Mouse (Mus musculus): ENCODE measurements around the gene Lhx2.

The Lhx2 gene

DNA sequence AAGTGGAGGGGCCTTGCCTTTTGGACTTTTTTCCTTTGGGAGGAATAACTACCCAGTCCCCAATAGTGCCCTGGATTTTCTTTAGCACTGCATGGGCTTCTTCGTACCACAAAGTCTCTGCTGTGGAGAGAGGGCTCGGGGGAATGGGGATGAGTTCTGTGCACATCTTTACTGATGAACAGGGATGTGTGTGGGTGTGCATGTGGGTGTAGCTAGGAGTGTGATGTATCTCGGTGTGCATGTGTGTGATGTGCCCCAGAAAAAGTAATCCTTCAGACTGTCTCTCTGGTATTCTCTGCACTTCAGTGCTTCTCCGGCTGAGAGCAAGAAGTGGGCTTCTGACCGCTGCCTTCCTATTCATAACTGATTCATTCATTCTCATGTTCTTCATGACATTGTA is 28.8 kb downstream of the Lhx2 start:
- no peak for DNase-seq

DNA sequence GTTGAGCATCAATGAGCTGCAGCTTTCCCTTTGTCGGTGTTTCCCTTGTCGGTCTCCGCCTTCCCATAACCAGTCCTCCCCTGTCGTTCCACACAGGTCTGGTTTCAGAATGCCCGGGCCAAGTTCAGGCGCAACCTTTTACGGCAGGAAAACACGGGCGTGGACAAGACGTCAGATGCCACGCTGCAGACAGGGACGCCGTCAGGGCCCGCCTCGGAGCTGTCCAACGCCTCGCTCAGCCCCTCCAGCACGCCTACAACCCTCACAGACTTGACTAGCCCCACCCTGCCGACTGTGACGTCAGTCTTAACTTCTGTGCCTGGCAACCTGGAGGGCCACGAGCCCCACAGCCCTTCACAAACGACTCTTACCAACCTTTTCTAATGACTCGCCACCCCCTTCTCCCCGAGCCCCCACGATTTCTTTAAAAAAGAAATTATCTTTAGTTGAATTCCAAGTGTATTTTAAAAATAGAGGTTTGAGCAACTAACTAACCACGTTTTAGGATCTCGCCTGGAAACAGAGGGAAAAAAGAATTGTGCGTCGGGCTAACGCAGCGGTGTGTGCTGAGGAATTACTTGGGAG is 29.8 kb downstream of the Lhx2 start:
- no peak for DNase-seq

DNA sequence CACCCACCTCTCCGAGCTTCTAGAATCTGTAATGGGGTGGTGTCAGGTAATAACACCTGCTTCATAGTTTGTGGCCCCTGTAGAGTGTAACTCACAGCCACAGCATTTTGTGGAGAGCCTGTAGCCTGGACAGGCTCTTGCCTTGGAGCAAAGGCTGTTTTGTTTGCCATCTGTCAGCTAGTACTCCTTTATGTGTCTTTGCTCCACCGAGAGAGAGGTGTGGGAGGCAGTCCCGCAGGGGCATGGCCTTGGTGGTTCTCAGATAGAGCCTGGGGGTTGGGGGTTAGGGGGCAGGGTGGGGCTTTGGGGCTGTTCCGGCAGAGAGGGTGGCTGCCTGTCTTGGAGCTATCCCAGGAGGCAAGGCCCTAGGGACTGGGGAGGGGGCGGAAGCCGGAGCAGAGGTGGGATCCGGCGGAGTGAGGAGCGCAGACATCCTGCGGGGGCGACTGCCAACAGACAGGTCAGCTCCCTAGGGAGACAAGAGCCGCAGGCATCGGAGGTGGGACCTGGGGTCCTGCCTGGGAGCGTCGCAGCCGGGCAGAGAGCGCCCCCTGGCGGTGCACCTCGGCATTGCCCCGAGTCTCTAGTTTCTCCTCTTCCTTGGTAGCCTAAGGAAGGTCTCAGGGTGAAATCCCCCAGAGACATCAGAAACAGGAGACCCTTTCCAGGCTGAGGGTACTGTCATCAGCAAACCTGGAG is 36.7 kb downstream of the Lhx2 start:
- no peak for DNase-seq

DNA sequence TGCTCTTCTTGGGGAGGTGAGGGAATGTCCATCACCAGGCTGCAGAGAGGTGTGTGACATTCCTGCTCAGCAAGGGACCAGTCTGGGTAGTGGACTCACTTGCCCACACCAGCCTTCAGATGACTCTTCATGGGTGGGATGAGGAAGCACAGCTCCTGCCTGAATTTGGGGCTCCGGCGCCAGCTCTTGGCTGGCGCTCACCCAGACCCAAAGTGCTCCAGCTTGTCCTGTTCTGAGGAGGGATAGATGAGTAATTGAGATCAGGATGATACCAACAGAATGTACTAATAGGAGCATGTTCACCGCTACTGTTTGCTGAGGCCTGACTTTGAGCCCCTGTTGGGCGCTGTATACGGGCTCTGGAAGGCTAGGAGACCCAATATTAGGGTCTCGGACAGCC is 38.2 kb downstream of the Lhx2 start:
- no peak for DNase-seq

DNA sequence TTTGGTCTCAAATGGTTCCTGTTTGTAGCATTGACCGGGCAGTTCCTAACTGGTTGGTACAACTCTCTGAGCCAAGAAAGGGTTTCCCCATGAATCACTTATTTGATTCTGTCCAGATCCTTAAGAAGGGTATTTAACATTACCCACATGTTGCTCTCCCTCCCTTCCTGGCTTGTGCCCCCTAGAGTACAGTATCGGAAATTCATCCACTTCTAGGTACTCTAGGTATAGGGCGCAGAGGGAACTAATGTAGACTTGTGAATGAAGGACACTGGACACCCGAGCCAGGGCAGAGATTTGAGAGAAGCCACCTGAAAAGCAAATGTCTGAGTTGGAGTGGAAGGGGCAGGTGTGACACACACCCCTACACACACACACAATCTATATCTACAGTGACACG is 39.3 kb downstream of the Lhx2 start:
- no peak for DNase-seq

DNA sequence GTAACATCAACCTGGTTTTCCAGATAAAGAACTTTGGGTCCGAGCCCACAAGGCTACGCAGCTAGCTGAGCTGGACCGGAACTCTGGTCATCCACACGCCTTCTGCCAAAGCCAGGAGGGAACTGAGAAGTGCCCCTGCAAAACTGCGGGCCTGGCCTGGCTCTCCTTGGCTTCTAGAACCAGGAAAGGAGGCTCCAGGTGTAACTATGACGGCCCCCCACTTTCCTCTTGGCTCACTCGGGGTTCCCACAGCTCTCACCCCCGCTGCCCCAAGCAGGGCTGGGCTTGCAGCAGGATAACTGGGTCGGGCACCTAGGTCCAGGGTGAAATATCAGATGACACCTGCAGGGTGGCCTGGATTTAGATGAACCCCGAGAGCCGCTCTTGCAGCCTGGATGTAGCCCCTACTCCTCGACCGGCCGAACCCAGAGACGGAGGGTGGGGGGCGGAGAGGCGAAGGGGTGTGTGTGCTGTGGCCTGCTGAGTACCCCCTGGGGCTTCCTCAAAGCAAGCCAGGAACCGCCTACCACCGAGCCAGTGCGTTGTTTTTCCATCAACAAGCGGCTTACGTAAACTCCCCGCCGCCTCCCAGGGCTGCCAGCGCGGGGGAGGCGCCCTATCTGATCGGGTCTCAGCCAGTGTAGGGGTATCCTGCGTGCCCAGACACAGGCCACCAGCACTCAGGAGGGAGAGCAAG is 39.9 kb downstream of the Lhx2 start:
- DNase-seq, result no peak

DNA sequence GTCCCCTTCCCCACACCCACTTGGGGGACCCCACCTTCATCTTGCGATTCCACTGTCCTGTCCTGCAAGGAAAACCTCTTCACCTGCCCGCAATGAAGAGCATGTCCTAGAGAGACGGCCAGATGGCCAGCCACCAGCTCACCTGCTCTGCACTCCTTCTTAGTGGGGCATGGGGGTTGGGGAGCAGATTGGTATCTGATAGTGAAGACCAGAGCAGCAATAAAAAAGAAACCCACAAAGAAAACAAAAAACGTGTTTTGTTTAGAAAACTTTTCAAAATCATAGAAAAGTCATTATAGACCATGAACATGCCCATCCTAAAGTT is 40.4 kb downstream of the Lhx2 start:
- DNase-seq, result no peak

DNA sequence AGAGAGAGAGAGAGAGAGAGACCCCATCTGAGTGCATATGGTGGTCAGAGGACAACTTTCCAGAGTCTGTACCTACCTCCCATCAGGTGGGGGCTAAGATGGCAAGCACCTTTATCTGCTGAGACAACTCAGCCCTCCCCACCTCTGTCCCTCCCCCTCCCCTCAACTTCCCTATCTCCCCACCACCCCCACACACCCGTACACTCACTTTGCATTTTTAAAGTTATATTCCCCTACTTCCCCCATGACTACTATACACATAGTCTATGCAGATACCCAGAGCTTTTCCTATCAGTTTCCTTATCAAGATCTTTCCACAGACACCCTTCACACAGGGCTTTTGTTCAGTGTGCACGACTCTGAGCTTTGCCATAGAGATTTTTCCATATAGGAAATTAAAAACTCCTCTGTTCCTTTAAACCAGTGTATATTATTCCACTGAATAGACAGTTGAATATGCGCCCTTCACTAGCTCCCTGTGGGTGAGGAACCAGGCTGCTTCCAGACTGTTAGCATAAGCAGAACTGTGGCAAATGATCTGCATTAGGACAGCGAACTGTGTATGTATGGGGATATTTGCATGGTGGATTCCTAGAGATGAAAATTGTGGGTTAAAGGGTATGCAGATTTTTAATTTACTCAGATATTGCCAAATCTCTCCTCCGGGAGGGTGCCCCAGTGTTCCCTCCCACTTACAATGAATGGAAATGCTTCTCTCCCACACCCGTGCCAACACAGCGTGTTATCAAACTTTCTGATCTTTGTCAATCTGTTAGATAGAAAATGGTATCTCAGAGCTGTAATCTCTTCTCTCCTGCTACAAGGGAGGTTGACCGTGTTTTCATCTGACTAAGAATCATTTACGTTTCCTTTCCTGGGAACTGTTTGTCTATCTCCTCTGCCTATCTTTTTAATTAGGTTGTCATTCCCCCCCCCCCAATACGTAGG is 41.3 kb downstream of the Lhx2 start:
- DNase-seq, result no peak

DNA sequence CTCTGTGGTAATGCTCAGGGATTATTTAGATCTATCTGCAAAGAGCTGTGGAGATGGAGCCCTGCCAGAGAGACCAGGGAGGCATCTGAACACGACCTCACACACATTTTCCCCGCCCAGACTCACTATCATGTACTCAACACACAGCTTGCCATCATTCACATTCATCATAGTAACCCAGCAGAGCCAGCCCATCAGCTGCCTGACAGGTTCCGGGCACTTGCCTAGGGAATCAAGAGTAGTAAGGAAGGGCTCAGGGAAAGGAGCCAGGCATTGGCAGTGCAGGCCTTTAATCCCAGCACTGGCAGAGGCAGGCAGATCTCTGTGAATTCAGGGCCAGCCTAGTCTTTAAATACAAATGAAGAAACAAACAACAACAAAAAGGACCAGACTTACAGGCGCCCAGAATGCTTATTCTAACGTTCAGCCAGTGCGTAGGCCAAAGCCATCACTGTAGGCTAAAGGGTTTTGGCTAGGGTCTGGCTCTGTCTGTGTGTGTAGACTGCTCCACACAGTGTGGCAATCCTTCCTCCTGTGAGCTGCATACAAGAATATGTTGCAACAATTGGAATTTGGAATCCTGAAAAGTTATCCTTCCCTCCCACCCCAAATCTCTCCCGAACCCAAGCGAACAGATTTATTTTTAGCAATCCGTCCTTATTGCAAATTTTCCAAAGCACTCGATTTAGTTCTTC is 48.6 kb downstream of the Lhx2 start:
- no peak for DNase-seq

DNA sequence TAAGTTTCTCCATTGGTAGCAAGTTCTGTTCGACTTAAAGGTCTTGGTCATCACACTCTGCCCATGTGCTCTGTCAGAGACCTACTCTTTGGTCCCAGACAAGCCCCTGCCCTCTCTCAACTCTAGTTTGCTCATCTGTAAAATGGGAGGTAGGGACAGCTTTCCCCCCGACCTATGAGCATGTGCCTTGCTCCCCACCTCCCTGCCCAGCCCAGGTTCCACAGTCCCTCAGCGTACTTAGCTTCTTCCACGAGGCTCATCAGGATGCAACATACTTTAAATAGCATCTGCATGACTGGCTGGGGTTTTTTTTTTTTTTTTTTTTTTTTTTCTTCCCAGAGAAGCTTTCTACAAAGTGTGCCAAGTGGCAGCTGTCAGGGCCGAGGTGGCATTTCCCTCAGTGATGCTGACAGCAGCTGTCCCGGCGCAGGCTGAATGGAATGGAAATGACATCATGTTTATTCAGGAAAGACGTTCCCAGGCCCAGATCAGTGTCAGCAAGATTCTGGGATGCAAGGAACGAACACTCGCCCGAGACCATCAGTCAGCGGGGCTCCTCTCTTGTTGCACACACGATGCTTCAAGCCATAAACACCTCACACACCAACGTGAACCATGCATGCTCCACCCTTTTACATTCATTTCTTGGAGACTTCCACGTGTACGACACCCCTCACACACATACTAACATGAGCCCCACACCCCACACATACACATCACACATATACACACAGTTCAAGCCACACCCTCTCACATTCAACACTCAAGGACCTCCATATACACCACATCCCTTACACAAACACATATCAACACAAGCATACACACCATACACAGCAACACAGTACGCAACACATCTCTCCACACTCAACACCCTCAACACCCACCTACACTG is 56.1 kb downstream of the Lhx2 start:
- DNase-seq, result peak; percentile 34

DNA sequence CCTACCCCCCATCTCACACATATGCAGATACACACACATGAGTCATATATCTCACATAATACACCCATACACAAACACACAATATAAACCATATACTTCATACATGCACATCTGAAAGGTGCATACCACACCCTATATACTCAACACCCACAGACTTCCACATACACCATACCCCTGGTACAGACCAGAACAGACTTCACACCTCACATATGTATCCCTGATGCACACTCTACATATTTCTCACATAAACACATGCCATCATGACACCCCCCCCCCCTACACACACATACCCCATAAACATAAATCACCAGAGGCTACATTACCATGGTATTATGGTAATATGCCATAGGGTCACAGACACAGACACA is 56.8 kb downstream of the Lhx2 start:
- DNase-seq, result no peak

DNA sequence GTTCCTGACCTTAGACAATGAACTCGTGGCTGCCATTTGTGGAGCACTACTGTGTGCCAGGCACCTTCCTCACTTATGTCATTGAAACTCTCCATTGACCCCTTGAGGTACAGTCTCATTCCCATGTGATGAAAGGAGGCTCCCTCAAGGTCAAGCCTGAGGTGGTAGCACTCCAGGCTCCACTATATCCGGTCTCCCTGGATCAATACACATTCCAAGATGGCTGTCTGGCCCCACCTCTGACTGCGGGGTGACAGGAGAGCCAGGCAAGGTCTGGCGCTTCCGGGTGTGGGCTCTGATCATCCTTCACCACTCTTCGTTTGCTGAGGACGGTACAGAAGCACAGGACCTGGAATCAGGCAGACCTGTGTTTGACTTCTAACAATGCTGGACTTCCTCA is 58.2 kb downstream of the Lhx2 start:
- no peak for DNase-seq

DNA sequence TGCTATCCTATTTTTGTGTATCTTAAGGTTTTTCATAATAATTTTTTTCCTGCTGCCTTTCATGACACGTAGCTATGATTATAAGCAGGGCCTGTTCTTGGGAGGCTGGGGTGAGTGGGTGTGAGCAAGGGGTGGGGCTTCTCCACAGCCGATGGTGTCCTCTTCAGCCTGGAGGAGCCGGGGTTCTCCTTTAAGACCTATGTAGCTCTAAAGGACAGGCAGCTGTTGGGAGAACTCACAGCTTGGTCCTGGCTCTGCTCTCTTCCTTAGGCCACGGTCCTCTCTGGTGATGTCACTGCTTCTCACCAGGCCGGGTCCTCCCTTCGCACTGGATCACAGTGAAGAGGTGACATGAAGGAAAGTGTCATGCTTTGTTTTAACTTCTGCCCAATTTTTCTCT is 58.8 kb downstream of the Lhx2 start:
- no peak for DNase-seq

DNA sequence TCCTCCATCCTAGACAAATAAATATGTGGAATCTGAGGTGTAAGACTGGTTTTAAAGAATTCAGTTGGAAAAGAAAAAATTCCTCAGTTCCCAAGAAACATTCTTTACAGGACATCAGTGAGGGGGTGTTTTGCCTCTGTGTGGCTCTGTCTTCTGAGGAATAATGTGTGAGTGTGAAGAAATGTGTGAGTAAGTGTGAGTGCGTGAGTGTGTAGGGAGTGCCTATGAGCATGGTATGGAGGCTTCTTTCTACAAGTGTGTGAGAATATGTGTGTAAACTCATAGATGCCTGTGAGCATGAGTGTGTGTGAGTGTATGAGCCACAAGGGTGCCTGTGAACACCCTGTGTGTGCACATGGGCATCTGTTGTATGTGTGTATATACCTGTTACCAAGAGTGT is 63.5 kb downstream of the Lhx2 start:
- peak; percentile 40 for DNase-seq

DNA sequence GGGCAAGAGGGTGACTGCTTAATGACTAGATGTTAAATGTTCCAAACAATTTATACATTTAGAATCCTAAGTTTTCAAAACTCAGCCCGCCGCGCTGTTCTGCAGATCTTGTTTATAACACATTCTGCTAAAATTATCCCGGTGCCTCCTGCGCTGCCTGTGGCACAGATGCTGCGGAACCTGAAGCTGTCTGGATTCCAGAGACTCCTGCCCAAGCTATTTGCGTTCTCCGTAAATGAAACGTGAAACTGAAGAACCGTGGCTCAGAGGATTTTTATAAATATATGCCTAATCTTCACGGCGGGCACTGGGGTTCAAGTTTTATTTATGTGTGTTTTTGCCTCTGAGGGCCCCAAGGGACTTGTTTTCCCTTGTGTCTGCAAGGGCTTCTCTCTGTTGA is 64.2 kb downstream of the Lhx2 start:
- peak; percentile 82 for DNase-seq

DNA sequence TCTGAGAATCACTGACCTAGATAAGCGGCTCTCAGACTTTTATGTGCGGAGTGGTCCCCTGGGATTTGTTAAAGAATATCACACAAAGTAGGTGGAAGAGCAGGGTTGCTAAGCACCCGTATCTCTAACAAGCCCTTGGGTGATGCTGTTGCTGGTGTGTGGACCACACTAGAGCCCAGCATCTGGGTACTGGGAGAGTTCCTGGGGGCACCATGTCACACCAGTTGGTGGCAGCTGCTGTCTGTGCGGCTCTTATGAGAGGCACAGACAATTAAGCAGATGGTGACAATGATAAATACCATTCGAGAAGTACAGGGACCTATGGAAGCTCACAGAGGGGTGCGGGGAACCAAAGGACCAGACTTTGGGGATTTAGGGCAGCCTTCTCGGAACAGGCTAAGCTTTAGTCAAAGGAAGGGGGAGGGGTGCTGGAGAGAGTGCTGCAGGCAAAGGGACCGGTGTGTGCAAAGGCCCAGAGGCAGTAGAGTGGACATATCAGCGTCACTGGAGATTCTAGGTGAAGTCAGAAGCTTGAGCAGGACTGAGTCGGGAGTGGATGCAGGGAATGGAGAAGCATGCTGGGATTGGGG is 65.0 kb downstream of the Lhx2 start:
- DNase-seq, result no peak

DNA sequence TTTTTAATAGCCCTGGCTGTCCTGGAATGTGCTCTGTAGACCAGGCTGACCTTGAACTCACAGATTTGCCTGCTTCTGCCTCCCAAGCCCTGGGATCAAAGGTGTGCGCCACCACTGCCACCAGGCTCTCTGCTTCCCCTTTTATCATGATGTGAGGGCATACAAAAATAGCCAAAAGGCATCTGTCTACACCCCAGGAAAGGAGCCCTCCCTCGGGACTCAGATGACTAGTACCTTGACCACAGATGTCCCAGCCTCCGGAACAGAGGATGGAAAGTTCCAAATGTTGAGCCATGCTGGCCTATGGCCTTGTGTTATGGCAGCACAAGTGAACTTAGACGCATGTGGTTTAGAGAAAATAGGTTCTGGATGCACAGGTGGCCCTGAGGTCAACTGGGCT is 66.3 kb downstream of the Lhx2 start:
- DNase-seq, result no peak

DNA sequence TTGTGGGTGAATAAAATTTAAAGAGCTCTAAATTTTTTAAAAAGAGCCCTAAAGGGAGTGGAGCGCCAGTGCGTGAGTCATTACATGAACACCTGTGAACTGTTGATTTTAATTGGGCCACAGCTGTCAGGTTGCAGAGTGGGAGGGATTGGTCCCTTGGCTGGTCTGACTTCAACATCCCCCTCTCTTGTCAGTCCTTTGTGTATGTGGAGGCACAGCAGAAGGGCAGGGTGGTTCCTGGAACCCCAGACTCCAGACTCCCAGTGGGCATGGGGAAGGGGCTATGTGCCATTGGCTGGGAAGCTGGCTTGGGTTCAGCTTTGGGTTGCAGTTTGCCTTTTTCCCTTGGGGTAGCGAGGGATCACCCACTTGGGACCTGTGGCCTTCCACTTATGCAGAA is 70.2 kb downstream of the Lhx2 start:
- no peak for DNase-seq

DNA sequence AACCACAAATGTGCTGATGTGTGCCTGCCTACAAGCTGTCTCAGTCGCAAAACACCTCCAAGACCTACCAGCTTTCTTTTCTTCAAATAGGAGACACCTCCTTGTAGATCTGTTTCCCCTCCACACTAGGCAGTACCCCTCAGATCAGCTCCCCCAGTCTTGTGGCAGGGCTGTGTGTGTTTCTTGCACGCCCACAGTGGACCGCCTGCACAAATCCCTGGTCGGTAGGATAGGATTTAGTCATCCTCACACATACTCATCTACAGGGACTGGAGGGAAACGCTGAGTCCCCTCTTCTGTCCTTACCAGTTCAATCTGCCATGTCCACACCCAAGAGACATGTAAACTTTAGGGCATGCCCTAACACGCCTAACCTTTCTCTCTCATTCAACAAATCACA is 71.1 kb downstream of the Lhx2 start:
- DNase-seq, result no peak

DNA sequence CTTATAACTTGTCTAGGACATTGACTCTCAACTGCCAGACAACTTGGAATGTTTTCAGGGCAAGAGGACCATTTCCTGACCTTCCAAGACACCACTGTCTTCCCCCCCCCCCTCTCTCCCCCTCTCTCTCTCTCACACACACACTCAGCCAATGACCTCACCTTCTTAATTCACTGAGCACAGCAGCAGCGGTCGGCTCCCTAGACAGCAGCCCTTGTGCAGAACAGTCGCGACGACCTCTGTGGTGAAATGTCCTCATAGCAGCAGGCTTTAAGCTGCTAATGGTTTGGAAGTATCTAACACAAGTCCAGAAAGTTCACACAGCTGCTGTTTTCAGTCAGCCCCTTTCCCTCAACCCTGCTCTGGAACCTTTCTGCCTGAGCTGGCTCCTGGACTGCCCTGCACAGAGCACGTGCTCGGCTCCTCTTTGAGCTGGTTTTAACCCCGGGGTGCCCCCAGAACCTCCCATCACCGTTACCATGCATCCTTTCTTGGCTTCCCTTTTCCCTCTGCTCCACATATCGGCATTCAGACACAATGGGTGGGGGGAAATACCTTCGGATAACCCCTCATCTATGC is 73.6 kb downstream of the Lhx2 start:
- DNase-seq, result no peak

DNA sequence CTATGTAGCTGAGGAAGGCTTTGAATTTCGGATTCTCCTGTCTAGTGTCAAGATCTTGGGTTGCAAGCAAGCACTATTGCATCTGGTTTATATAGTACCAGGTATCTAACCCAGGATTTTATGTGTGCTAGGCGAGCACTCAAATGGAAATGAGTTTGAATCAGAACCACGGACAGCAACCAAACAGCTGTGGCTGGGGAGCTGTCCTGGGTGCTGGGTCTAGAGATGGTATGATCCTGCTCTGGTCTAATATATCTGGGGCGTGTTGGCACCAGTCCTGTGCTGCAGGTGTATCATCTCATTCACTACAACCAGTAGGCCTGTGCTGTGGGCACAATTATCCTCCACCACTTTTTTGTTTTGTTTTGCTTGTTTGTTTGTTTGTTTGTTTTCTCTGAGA is 78.9 kb downstream of the Lhx2 start:
- DNase-seq, result no peak

All from right cerebral cortex, postnatal 25 days (tissue).